Mouse (Mus musculus) bone marrow macrophage, adult 2 months (primary cell): ENCODE measurements around the gene M1ap.

Experiments
- CTCF ChIP-seq: IDR thresholded peaks from 2 replicates; pipeline ENCODE4 v1.5.1; 2012; ENCODE audit warnings: low read depth, mild to moderate bottlenecking, low read length, moderate library complexity
- POLR2A ChIP-seq: IDR thresholded peaks from 2 replicates; pipeline ENCODE4 v1.6.1; 2012; ENCODE audit warnings: mild to moderate bottlenecking, low read depth, low read length, borderline replicate concordance

DNA sequence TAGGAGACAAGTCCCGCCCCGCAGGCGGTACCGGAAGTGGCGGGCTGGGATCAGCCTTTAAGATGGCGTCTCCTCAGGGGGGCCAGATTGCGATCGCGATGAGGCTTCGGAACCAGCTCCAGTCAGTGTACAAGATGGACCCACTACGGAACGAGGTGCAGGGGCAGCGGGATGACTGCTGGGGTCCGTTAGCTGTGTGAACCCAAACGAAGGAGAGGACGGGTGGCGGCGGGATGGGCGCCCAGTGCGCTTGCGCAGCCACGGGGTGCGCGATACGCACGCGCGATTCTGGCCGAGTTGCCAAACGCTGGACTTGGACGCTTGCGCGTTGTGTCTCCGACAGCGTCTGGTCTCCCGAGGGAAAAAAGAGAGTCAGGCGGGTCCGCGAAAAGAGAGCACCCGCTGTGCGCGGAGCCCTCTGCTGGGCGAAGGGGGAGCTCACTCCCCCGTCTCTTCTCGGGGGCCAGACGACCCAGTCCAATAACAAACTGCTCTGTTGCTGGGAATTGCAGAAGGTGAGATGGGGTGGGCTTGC, 131.7 kb downstream of the M1ap start:
- TF ChIP-seq CTCF = 0 out of 2 replicates have a peak, but pooled peaks have one; percentile 33
- no peak for TF ChIP-seq POLR2A
